Mouse (Mus musculus) midbrain, embryonic 15.5 days (tissue): Measurements from ENCODE around the gene Lyve1. TPM values are rescaled to one million over a fixed set of nuclear protein-coding genes. Genes with fewer than 3 reads are reported as not detected.

Experiments
- ATAC-seq: fragments of 200-750 bp; cut with Nextera tagmentation; replicated peaks from 2 replicates; pipeline ENCODE4 v1.8.0; 2017; ENCODE audit warnings: moderate TSS enrichment
- H3K27ac ChIP-seq: fragments of 300-500 bp; sonication (generic); 2 replicates; pipeline ENCODE4 v1.5.1; 2015; ENCODE audit warnings: mild to moderate bottlenecking, inconsistent platforms
- H3K27me3 ChIP-seq: fragments of 300-500 bp; sonication (generic); replicated peaks from 2 replicates; pipeline ENCODE4 v1.6.1; 2015; ENCODE audit warnings: inconsistent platforms
- H3K36me3 ChIP-seq: fragments of 300-500 bp; sonication (generic); replicated peaks from 2 replicates; pipeline ENCODE4 v1.6.1; 2015; ENCODE audit warnings: inconsistent platforms
- H3K4me1 ChIP-seq: fragments of 300-500 bp; sonication (generic); 2 replicates; pipeline ENCODE4 v1.6.1; 2015; ENCODE audit warnings: inconsistent platforms
- H3K4me2 ChIP-seq: fragments of 300-500 bp; sonication (generic); 2 replicates; pipeline ENCODE4 v1.6.1; 2015; ENCODE audit warnings: inconsistent platforms, mild to moderate bottlenecking, moderate library complexity
- H3K4me3 ChIP-seq: fragments of 300-500 bp; sonication (generic); 2 replicates; pipeline ENCODE4 v1.5.1; 2015; ENCODE audit warnings: mild to moderate bottlenecking, inconsistent platforms
- H3K9ac ChIP-seq: fragments of 300-500 bp; sonication (generic); 2 replicates; pipeline ENCODE4 v1.6.1; 2015; ENCODE audit warnings: mild to moderate bottlenecking, inconsistent platforms
- H3K9me3 ChIP-seq: fragments of 300-500 bp; sonication (generic); 2 replicates; pipeline ENCODE4 v1.6.1; 2016; ENCODE audit warnings: inconsistent platforms
- whole genome bisulfite sequencing: fragments of 180-500 bp; shearing (Covaris S2); methylation state at CpG from one replicate; pipeline ENCODE4 v1.1.7; 2015; ENCODE audit warnings: mixed read lengths; 5-methylcytosine and 5-hydroxymethylcytosine counted together
- polyA plus RNA-seq: library from polyadenylated mRNA; unstranded; fragments of >200 nt; fragmentation: Nextera tagmentation; extraction: Ambion mirVana; gene quantifications from 2 replicates; pipeline ENCODE4 v1.2.1, GENCODE M21; 2015

Lyve1 gene
- polyA plus RNA-seq, 1 experiment from 2014 or later: 6.9 TPM

GRCm38 (mm10) chr7:110818787-110819350 is 44.2 kb downstream of the Lyve1 start:
- Histone ChIP-seq H3K4me3 (no peak overlapping the region), H3K27ac (no peak overlapping the region), H3K27me3 (no peaks in the 10 kb centered on the region), H3K9ac (no peak overlapping the region), H3K9me3 (no peaks in the 10 kb centered on the region), H3K4me2 (no peak overlapping the region), H3K4me1 (no peaks in the 10 kb centered on the region), H3K36me3 (0 out of 2 replicates have a peak, but pooled peaks cover 8% of the 10 kb centered on the region)
- ATAC-seq: no peak
- 92% methylated on average over 11 of the region's 11 CpGs for WGBS

DNA sequence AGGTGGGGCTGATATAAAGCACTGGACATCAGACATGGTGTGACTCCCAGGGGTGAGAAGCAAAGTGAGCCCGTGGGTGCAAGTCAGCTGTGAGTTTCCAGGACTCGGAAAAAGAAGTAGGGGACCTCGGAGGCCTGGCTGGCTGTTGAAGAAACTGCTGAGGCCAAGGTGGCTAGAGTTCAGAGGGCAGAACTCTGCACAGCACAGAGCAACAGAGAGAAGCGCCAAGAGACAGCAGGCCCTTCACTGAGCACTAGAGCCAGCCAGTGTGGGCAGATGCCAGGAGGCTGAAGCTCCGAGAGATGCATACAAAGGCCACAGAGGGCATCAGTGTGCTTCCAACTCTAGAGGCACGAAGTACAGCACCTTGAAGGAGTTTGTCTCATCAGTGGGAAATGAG is 44.8 kb downstream of the Lyve1 start:
- H3K27ac ChIP-seq: no peak overlapping the region
- WGBS: 86% methylated on average over 6 of the region's 6 CpGs
- no peaks in the 10 kb centered on the region for H3K9me3 ChIP-seq

GRCm38 (mm10) chr7:110816037-110816436 is 47.0 kb downstream of the Lyve1 start:
- no peak overlapping the region for H3K4me3 ChIP-seq
- no peak overlapping the region for H3K4me2 ChIP-seq
- 75% methylated on average over 5 of the region's 5 CpGs for WGBS
- H3K27me3 ChIP-seq: no peaks in the 10 kb centered on the region
- no peaks in the 10 kb centered on the region for H3K36me3 ChIP-seq
- H3K27ac ChIP-seq: no peak overlapping the region
- ATAC-seq: 0 out of 2 replicates have a peak, but pooled peaks have one; percentile 33
- no peaks in the 10 kb centered on the region for H3K4me1 ChIP-seq
- H3K9me3 ChIP-seq: no peaks in the 10 kb centered on the region
- no peak overlapping the region for H3K9ac ChIP-seq

More for the DNA sequence above, 44.8 kb downstream of the Lyve1 start:
- H3K27me3 ChIP-seq: no peaks in the 10 kb centered on the region
- H3K9ac ChIP-seq: no peak overlapping the region
- H3K4me2 ChIP-seq: no peak overlapping the region
- H3K36me3 ChIP-seq: 0 out of 2 replicates have a peak, but pooled peaks cover 3% of the 10 kb centered on the region
- H3K4me3 ChIP-seq: no peak overlapping the region
- ATAC-seq: no peak
- no peaks in the 10 kb centered on the region for H3K4me1 ChIP-seq

DNA sequence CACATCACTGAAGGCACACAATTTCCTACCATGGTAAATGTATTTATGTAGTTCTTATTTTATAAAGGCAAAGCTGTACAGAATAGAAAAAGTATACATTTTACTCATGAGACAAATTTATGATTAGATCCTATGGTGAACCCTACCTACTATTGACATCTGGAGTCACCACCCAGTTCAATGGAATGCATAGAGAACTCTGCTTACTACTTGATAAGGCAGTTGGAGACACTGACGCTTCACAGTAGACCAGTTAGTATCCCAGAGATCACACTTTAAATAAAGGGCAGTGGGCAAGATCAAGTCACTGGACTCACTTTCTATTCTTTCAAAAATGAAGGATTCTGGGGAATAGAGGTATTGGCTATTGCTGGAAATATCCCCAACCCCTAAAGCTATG is 49.1 kb downstream of the Lyve1 start:
- WGBS: 93% methylated on average over 1 of the region's 1 CpGs
- Histone ChIP-seq H3K27me3 (no peaks in the 10 kb centered on the region), H3K36me3 (no peaks in the 10 kb centered on the region), H3K4me1 (no peaks in the 10 kb centered on the region), H3K4me2 (no peak overlapping the region), H3K27ac (no peak overlapping the region), H3K4me3 (no peak overlapping the region), H3K9ac (no peak overlapping the region), H3K9me3 (no peaks in the 10 kb centered on the region)
- ATAC-seq: no peak

DNA sequence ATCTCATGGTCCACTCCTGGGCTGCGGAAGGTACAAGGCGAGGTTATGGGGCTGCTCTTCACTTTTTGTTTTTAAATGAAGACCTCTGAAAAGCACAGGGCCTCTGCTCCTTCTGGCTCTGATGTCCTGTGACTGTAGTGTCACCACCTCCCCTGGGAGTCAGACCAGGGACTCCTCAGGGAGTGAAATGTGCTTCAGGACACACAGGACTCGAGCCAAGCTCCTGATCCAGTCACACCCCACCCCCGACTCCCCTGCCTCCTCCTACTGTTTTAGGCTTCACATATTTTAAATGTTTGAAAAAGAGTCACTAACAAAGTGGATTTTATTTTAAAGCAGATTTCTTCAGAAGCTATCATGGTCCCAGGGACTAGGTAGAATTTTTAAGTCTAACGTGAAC is 51.5 kb downstream of the Lyve1 start:
- Histone ChIP-seq H3K9me3 (no peaks in the 10 kb centered on the region), H3K36me3 (no peaks in the 10 kb centered on the region), H3K27ac (no peak overlapping the region), H3K4me1 (no peaks in the 10 kb centered on the region), H3K27me3 (no peaks in the 10 kb centered on the region), H3K4me2 (no peak overlapping the region), H3K4me3 (no peak overlapping the region), H3K9ac (no peak overlapping the region)
- 89% methylated on average over 5 of the region's 5 CpGs for WGBS
- no peak for ATAC-seq

GRCm38 (mm10) chr7:110810995-110811394 is 52.0 kb downstream of the Lyve1 start:
- Histone ChIP-seq H3K9ac (no peak overlapping the region), H3K36me3 (no peaks in the 10 kb centered on the region), H3K9me3 (no peaks in the 10 kb centered on the region), H3K27ac (no peak overlapping the region), H3K4me2 (no peak overlapping the region), H3K4me1 (no peaks in the 10 kb centered on the region), H3K27me3 (no peaks in the 10 kb centered on the region), H3K4me3 (no peak overlapping the region)
- 80% methylated on average over 8 of the region's 8 CpGs for whole genome bisulfite sequencing
- no peak for ATAC-seq

GRCm38 (mm10) chr7:110809585-110810557 is 53.2 kb downstream of the Lyve1 start:
- Histone ChIP-seq H3K27me3 (no peaks in the 10 kb centered on the region), H3K36me3 (no peaks in the 10 kb centered on the region), H3K27ac (no peak overlapping the region), H3K9me3 (no peaks in the 10 kb centered on the region), H3K4me3 (no peak overlapping the region), H3K9ac (no peak overlapping the region), H3K4me1 (no peaks in the 10 kb centered on the region), H3K4me2 (no peak overlapping the region)
- 84% methylated on average over 18 of the region's 18 CpGs for WGBS
- no peak for ATAC-seq

GRCm38 (mm10) chr7:110808962-110809361 is 54.1 kb downstream of the Lyve1 start:
- H3K9me3 ChIP-seq: no peaks in the 10 kb centered on the region
- H3K27ac ChIP-seq: no peak overlapping the region
- no peak for ATAC-seq
- H3K9ac ChIP-seq: no peak overlapping the region
- no peak overlapping the region for H3K4me2 ChIP-seq
- H3K4me3 ChIP-seq: no peak overlapping the region
- no peaks in the 10 kb centered on the region for H3K36me3 ChIP-seq
- H3K27me3 ChIP-seq: no peaks in the 10 kb centered on the region
- WGBS: 69% methylated on average over 3 of the region's 3 CpGs
- no peaks in the 10 kb centered on the region for H3K4me1 ChIP-seq

GRCm38 (mm10) chr7:110807460-110808030 is 55.5 kb downstream of the Lyve1 start:
- no peak for ATAC-seq
- no peak overlapping the region for H3K4me3 ChIP-seq
- H3K4me2 ChIP-seq: no peak overlapping the region
- no peak overlapping the region for H3K27ac ChIP-seq
- whole genome bisulfite sequencing: 88% methylated on average over 13 of the region's 13 CpGs
- H3K4me1 ChIP-seq: no peaks in the 10 kb centered on the region
- no peaks in the 10 kb centered on the region for H3K36me3 ChIP-seq
- no peaks in the 10 kb centered on the region for H3K27me3 ChIP-seq
- H3K9ac ChIP-seq: no peak overlapping the region
- no peaks in the 10 kb centered on the region for H3K9me3 ChIP-seq

DNA sequence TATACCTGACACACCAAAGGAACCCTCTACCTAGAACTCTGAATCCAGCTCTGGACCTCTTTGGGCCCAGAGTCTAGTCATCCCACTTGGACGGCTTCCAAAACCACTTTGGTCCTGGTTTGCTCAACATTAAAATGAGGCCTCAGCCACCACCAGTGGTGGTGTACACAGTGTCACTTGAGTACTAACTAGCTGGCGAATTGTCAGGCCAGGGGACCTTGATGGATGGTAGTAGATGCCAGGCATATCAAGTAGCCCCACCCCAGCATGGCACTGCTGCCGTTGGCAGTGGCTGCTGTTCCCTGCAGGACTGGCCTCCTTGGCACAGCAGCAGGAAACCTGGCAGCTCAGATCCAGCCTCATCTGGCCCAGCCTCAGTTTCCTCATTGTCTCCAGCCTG is 58.8 kb downstream of the Lyve1 start:
- no peaks in the 10 kb centered on the region for H3K4me1 ChIP-seq
- H3K36me3 ChIP-seq: no peaks in the 10 kb centered on the region
- H3K4me3 ChIP-seq: no peak overlapping the region
- H3K27me3 ChIP-seq: no peaks in the 10 kb centered on the region
- H3K9me3 ChIP-seq: no peaks in the 10 kb centered on the region
- no peak overlapping the region for H3K4me2 ChIP-seq
- 73% methylated on average over 3 of the region's 3 CpGs for WGBS
- H3K27ac ChIP-seq: no peak overlapping the region
- no peak overlapping the region for H3K9ac ChIP-seq
- no peak for ATAC-seq

DNA sequence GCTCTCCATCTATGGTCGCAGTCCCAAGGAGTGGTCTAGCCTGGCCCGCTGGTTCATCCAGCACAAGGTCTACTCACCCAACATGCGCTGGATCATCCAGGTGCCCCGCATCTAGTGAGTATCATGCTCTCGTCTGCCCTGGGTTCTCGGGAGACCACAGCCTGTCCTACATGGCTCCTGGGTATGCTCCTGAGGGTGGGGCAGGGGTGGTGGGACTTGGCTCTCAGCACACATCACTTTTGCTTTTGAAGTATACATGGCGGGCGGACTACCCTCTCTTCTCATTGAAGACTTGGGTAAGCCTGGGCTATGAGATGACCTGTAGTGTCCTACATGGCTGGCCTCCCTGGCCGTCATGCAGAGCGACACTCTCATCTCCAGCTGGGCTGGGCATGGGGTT is 59.9 kb downstream of the Lyve1 start:
- no peak overlapping the region for H3K27ac ChIP-seq
- no peaks in the 10 kb centered on the region for H3K4me1 ChIP-seq
- H3K9me3 ChIP-seq: no peaks in the 10 kb centered on the region
- no peak overlapping the region for H3K4me2 ChIP-seq
- no peaks in the 10 kb centered on the region for H3K27me3 ChIP-seq
- no peak overlapping the region for H3K9ac ChIP-seq
- 93% methylated on average over 10 of the region's 10 CpGs for WGBS
- ATAC-seq: no peak
- H3K4me3 ChIP-seq: no peak overlapping the region
- H3K36me3 ChIP-seq: no peaks in the 10 kb centered on the region

- Histone ChIP-seq H3K4me2 (no peak overlapping the region), H3K27me3 (no peaks in the 10 kb centered on the region), H3K36me3 (no peaks in the 10 kb centered on the region), H3K27ac (no peak overlapping the region), H3K4me3 (no peak overlapping the region), H3K9ac (no peak overlapping the region), H3K9me3 (no peaks in the 10 kb centered on the region), H3K4me1 (no peaks in the 10 kb centered on the region)
- WGBS: 3% methylated on average over 4 of the region's 4 CpGs
- ATAC-seq: peak; percentile 69; the same call in 1 of the 2 replicates
These were observed 62.0 kb downstream of the Lyve1 start for GRCm38 (mm10) chr7:110801028-110801427.
